Mouse (Mus musculus): ENCODE data around the gene Ehhadh.
"Not testable (repeated sequence)": the region's sequence is repeated elsewhere in the genome, so short reads cannot be mapped to it uniquely, and the experiment has no call there.

The Ehhadh gene

GRCm38 (mm10) chr16:21794697-21795045 lies 7.1 kb upstream of the Ehhadh start:
- DNase-seq (ENCODE audit: low spot score): no peak

DNA sequence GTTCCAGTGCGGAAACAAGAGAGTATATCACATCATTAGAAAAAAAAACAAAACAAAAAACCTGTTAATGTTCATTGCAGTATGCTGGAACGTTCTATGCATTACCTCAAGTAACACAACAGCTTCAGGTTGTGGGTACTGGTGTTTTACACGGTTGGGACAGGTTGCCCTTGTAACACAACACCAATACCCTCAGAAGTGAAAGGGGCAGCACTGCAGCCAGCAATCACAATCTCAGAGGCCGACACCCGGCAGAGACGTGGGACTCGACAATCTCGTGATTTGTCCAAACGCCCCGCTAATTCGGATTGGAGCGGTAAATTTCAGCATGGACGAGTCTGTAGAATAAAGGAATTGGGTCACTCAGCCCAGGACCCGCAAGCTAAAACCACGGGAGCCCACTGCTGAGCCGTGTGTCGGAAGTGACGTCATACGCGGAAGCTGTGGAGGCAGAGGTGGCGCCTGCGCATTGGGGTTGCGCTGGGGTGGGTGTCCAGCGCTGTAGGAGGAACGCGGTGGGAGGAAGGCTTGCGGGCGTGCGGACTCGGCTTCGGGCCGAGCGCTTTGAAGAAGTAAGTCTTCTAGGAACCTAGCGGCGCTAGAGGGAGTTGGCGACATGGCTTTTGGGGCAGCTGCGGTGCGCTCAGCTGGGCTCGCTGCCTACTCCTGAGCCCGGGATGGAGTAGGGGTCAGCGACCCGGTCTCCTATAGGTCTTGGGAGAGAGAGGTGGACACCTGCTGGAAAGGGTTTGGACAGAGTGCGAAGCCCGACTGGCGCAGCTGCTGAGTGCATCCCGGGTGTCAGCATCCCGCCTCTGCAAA lies 6.5 kb upstream of the Ehhadh start, which contains the start of gene Map3k13:
Map3k13 (plus strand) TSS at position 472 of the 822 bp plus-strand sequence.
- DNase-seq (ENCODE audit: low spot score): peak; percentile 83

DNA sequence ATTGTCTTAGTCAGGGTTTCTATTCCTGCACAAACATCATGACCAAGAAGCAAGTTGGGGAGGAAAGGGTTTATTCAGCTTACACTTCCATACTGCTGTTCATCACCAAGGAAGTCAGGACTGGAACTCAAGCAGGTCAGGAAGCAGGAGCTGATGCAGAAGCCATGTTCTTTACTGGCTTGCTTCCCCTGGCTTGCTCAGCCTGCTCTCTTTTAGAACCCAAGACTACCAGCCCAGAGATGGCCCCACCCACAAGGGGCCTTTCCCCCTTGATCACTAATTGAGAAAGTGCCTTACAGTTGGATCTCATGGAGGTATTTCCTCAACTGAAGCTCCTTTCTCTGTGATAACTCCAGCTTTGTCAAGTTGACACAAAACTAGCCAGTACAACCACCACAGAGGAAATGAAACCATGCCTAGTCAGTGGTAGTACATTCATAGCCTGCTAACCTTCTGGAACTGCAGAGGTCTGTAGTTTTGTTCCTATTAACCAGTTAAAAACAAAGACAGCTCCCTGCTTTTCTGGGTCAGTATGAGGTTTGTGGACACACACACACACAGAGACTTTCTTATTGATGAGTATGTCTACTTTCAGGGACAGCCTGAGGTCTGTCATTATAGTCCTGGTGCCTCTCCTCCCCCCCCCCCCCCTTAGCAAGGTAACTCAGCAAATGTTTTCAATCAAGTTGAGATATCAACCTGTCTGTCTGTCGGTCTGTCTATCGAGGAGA lies 5.6 kb upstream of the Ehhadh start:
- DNase-seq (ENCODE audit: low spot score): not testable (repeated sequence)

DNA sequence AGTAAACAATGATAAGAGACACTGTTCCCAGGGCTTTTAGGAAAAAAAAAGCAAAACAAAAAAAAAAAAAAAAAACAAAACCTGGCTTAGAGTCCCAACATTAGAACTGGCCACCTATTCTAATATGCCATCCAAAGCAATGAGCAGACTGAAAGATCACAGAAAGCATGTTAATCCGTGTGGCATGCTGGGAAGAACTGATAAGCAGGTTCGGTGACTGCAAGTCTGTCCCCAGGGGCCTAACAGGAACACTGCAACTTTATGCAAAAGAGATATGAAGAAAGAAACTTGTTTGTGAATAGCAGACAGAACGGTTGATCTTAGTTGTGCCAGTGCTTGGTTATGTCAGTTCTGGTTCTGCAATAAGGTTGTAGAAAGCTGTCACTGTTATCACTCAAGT lies 4.2 kb upstream of the Ehhadh start:
- DNase-seq (ENCODE audit: low spot score): no peak

GRCm38 (mm10) chr16:21790469-21790868 lies 2.9 kb upstream of the Ehhadh start:
- no peak for DNase-seq (ENCODE audit: low spot score)

- no peak for DNase-seq (ENCODE audit: low spot score)
Measured at GRCm38 (mm10) chr16:21789180-21789579, 1.6 kb upstream of the Ehhadh start.

GRCm38 (mm10) chr16:21788581-21788980 lies 974 bp upstream of the Ehhadh start:
- DNase-seq (ENCODE audit: low spot score): no peak

GRCm38 (mm10) chr16:21786317-21786716 lies 1.3 kb downstream of the Ehhadh start:
- no peak for DNase-seq (ENCODE audit: low spot score)

GRCm38 (mm10) chr16:21785000-21785399 lies 2.6 kb downstream of the Ehhadh start:
- DNase-seq (ENCODE audit: low spot score): no peak

GRCm38 (mm10) chr16:21782807-21783206 lies 4.8 kb downstream of the Ehhadh start:
- DNase-seq (ENCODE audit: low spot score): no peak

DNA sequence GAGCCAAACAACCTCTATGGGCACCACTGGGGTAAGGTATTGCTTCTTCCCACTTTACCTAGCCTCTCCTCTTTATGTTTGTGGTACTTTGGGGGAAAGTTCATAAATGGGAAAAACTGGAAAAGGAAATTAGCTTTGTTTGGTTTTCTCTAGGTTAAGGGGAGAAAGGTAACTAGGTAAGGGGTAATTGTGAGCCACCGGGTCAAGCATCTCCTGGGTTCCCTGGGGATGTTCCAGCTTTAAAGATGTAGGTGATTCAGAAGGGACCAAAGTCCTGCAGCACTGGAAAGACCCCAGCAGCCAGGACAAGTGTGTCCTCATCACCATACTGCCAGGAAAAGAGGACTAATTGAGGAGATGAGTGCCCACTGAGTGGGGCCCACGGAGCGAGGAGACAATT lies 5.7 kb downstream of the Ehhadh start:
- no peak for DNase-seq (ENCODE audit: low spot score)

- no peak for DNase-seq (ENCODE audit: low spot score)
Measured at GRCm38 (mm10) chr16:21781277-21781676, 6.3 kb downstream of the Ehhadh start.

DNA sequence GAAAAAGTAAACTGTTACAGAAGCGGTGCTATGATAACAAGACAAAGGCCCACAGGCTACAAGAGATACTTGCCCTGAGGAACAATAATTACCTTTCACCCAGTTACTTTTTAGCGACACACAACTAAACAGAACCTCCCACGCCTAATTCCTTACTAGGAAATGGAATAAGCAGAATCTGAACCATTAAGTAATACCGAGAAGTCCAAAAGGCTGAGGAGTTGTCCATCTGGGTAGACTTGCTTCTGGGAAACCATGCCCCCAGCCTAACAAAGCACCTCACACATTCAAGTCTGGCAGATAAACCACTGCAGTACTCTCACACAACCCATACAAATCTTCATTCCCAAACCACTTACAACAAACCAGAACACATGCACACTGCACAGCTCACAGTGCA lies 8.5 kb downstream of the Ehhadh start:
- no peak for DNase-seq (ENCODE audit: low spot score)

GRCm38 (mm10) chr16:21778293-21778866 lies 9.2 kb downstream of the Ehhadh start:
- no peak for DNase-seq (ENCODE audit: low spot score)

- no peak for DNase-seq (ENCODE audit: low spot score)
Measured at GRCm38 (mm10) chr16:21774725-21775124, 12.9 kb downstream of the Ehhadh start.

DNA sequence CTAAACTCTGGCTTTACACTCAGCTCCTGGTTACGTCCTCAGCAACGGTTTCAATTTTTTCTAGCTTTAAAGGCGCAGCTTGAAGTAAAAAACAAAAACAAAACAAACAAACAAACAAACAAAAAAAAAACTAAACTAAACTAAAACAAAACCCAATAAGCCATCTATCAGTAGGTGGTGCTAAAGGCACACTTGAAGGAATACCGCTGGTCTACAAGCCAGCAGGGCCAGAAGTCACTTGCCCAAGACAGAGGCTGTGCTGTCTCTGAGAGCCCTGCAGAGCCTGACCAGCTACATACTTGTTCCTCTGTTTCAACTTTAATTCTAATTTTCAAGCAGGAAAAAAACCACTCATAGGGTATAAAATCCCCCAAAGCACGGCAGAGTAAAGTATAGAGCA lies 17.9 kb downstream of the Ehhadh start:
- no peak for DNase-seq (ENCODE audit: low spot score)

GRCm38 (mm10) chr16:21768255-21768654 lies 19.4 kb downstream of the Ehhadh start:
- DNase-seq (ENCODE audit: low spot score): no peak

- DNase-seq (ENCODE audit: low spot score): no peak
Measured at GRCm38 (mm10) chr16:21758447-21758846, 29.2 kb downstream of the Ehhadh start.

- DNase-seq (ENCODE audit: low spot score): no peak
Measured at GRCm38 (mm10) chr16:21743401-21743800, 44.2 kb downstream of the Ehhadh start.

DNA sequence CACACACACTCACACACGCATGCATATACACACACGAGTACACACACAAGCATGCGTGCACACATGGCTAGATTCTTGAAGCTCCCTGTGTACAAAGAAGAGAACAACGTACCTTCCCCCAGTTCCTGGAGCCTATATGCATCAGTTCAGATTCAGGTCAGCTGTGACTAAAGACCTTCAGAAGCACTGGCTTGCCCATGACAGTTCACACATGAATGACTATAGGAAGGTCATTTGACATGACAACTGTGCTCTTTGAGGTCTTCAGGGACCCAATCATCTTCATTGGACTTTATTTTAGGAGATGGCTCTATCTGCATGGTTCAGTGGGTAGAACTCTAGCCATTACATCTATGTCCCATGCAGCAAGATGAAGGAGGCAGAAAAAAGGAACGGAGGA lies 44.7 kb downstream of the Ehhadh start:
- no peak for DNase-seq (ENCODE audit: low spot score)

GRCm38 (mm10) chr16:21742191-21742870 lies 45.3 kb downstream of the Ehhadh start:
- no peak for DNase-seq (ENCODE audit: low spot score)

GRCm38 (mm10) chr16:21741542-21741941 lies 46.1 kb downstream of the Ehhadh start:
- DNase-seq (ENCODE audit: low spot score): no peak

Data from layer of hippocampus, adult 9-10 months (tissue).